Mouse (Mus musculus) right cerebral cortex, postnatal 14 days (tissue): ENCODE data around the gene Ube2h.

ENCODE experiments used
- DNase-seq: peaks from one replicate; pipeline ENCODE4 v3.0.0; 2022

The Ube2h gene

GRCm38 (mm10) chr6:30292579-30292978 lies 11.8 kb downstream of the Ube2h start:
- DNase-seq, result no peak

- no peak for DNase-seq
These were observed 16.4 kb downstream of the Ube2h start for GRCm38 (mm10) chr6:30287958-30288357.

- no peak for DNase-seq
These were observed 17.7 kb downstream of the Ube2h start for GRCm38 (mm10) chr6:30286642-30287041.

- DNase-seq, result no peak
These were observed 20.2 kb downstream of the Ube2h start for GRCm38 (mm10) chr6:30284177-30284576.

- DNase-seq, result no peak
These were observed 22.0 kb downstream of the Ube2h start for GRCm38 (mm10) chr6:30282361-30282760.

GRCm38 (mm10) chr6:30278374-30278773 lies 26.0 kb downstream of the Ube2h start:
- DNase-seq, result no peak

GRCm38 (mm10) chr6:30276882-30277281 lies 27.5 kb downstream of the Ube2h start:
- DNase-seq, result no peak

GRCm38 (mm10) chr6:30276375-30276774 lies 28.0 kb downstream of the Ube2h start:
- peak; percentile 21 for DNase-seq

GRCm38 (mm10) chr6:30275159-30275847 lies 29.0 kb downstream of the Ube2h start:
- no peak for DNase-seq

GRCm38 (mm10) chr6:30272911-30273310 lies 31.4 kb downstream of the Ube2h start:
- no peak for DNase-seq

- DNase-seq, result no peak
These were observed 31.9 kb downstream of the Ube2h start for GRCm38 (mm10) chr6:30272338-30272905.

GRCm38 (mm10) chr6:30269846-30270245 lies 34.5 kb downstream of the Ube2h start:
- no peak for DNase-seq

- DNase-seq, result no peak
These were observed 36.9 kb downstream of the Ube2h start for GRCm38 (mm10) chr6:30267486-30267885.

GRCm38 (mm10) chr6:30265402-30265801 lies 38.9 kb downstream of the Ube2h start:
- no peak for DNase-seq

- peak; percentile 28 for DNase-seq
These were observed 41.3 kb downstream of the Ube2h start for GRCm38 (mm10) chr6:30263053-30263452.

GRCm38 (mm10) chr6:30259271-30259670 lies 45.1 kb downstream of the Ube2h start:
- DNase-seq, result no peak

GRCm38 (mm10) chr6:30257962-30258361 lies 46.4 kb downstream of the Ube2h start:
- DNase-seq, result no peak

GRCm38 (mm10) chr6:30255846-30256245 lies 48.5 kb downstream of the Ube2h start:
- DNase-seq, result no peak

- no peak for DNase-seq
These were observed 51.9 kb downstream of the Ube2h start for GRCm38 (mm10) chr6:30252271-30253010.

GRCm38 (mm10) chr6:30248708-30249107 lies 55.6 kb downstream of the Ube2h start:
- DNase-seq, result no peak

- DNase-seq, result no peak
These were observed 58.4 kb downstream of the Ube2h start for GRCm38 (mm10) chr6:30245940-30246339.

- no peak for DNase-seq
These were observed 58.9 kb downstream of the Ube2h start for GRCm38 (mm10) chr6:30245397-30245796.

GRCm38 (mm10) chr6:30243347-30244007 lies 60.9 kb downstream of the Ube2h start:
- no peak for DNase-seq

GRCm38 (mm10) chr6:30242928-30243327 lies 61.4 kb downstream of the Ube2h start:
- no peak for DNase-seq
